Mouse (Mus musculus) ES-Bruce4 (cell line): ENCODE measurements around the gene Trpm2.

ENCODE experiments used
- CTCF ChIP-seq: IDR thresholded peaks from one replicate; pipeline ENCODE4 v1.8.1; 2011; ENCODE audit warnings: low read depth, low read length
- EP300 ChIP-seq: IDR thresholded peaks from 2 replicates; pipeline ENCODE4 v1.6.1; 2011; ENCODE audit warnings: low read depth, low read length; ENCODE audit not compliant: insufficient read depth

- no peak for TF ChIP-seq CTCF
- no peak for TF ChIP-seq EP300
These were observed 47.7 kb downstream of the Trpm2 start for GRCm38 (mm10) chr10:77922681-77923080.
